Mouse (Mus musculus): ENCODE data around the gene Zfp341.

DNA sequence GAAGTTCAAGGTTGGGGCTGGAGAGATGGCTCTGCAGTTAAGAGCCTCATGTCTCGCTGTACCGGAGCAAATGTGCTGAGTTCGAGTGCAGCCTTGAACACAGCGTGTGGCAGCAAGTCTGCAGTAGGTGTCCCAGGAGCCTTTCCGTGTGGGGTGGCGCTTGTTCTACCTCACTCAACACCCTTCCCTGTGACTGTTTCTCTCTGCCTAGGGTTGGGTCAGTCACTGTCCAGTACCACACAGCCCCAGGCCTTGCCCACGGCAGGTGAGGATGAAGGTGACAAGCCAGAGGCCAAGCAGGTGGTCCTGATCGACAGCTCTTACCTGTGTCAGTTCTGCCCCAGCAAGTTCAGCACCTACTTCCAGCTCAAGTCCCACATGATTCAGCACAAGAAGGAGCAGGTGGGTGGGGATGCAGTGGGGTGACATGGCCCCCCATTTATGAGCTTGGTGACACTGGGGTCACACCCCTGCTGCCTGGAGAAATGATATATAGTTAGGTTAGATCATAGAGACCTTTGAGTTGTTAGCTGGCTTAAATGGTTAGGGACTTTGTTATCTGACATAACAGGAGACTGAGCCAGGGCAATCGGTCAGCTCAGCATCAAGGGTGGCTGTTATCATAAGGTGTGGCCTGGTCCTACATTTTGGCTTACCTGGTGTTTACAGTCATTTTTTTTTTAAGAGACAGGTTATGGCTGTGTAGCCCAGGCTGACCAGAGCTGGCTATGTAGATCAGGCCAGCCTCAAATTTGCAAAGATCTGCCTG lies 21.0 kb downstream of the Zfp341 start:
- no peak for TF ChIP-seq POLR2A (IDR thresholded peaks at IDR 0.05; ENCODE audit: insufficient read depth, low read depth, low read length)
- no peak for TF ChIP-seq CTCF (IDR thresholded peaks at IDR 0.05)
- TF ChIP-seq EP300 (IDR thresholded peaks at IDR 0.05; ENCODE audit: insufficient read depth, low read depth, low read length) = no peak
